Mouse (Mus musculus): ENCODE results near the gene Cacng2. TPM values are rescaled to one million over a fixed set of nuclear protein-coding genes. Genes with fewer than 3 reads are reported as not detected.

The Cacng2 gene
- 0.56 and 0.75 TPM in 2 replicates for polyA plus RNA-seq (2014; fragmentation: Nextera tagmentation; extraction: Ambion mirVana)

DNA sequence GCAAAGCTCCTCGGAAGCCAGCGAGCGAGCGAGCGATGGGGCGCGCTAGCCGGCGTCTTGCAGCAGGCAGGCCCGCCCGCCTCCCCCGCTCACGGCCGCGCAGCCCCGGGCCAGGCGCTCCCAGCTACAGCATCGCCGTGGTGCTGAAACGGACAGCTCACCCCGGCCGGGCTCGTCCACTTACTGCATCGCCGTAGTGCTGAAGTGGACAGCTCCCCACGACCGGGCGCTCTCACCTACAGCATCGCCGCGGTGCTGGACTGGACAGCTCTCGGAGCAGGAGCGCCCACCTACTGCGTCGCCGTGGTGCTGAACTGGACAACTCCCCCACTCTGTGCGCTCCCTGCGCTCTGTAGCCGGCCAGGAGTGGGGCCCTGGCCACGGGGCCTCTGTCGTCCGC lies at the start of gene Cacng2:
Gene Cacng2 (minus strand): TSS at position 325 of the 400 bp plus-strand sequence.
- no peak within 1 kb of the TSS for H3K27ac ChIP-seq (ENCODE audit: low read depth, low read length)
- peak within 1 kb of the TSS; percentile 57 for H3K4me2 ChIP-seq (ENCODE audit: low read depth, low read length, severe bottlenecking)
- H3K4me3 ChIP-seq (ENCODE audit: low read depth, low read length): peak within 1 kb of the TSS; percentile 34
- peaks cover 6% of the 10 kb centered on the region for H3K27me3 ChIP-seq (ENCODE audit: control insufficient read depth, insufficient read depth, low read length)
- H3K4me1 ChIP-seq (replicated peaks; ENCODE audit: control insufficient read depth, insufficient read depth, low read length): no peaks in the 10 kb centered on the region
- no peaks in the 10 kb centered on the region for H3K36me3 ChIP-seq (ENCODE audit: control insufficient read depth, insufficient read depth, low read length)
- DNase-seq (ENCODE audit: low spot score): peak; percentile 99
- peak within 1 kb of the TSS; percentile 25 for H3K9ac ChIP-seq (ENCODE audit: low read length)
- no peaks in the 10 kb centered on the region for H3K9me3 ChIP-seq (ENCODE audit: control insufficient read depth, low read length)
- peak; percentile 88 for ATAC-seq (replicated peaks; ENCODE audit: low FRiP score)
- under 1% methylated on average over 38 of the region's 42 CpGs for WGBS

DNA sequence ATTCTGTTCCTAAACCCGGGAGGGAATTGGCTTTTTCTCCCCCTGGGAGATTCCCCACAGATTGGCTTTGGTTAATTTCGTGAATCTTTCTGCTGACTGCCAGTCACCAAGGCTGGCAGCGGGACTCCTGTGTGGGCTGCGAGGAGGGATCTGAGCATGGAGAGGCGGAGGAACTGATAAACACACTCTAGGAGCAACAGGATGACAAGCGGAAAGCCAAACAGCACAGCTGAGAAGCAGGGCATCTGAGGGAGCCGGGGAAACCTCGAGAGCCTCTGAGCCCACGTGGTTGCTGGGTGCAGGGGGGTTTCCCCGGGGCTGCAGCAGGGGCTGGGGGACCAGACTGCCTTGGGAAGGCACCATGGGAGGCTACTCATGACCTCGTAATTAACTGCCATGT lies 49.7 kb upstream of the Cacng2 start:
- H3K4me2 ChIP-seq (ENCODE audit: low read depth, low read length, severe bottlenecking): no peak overlapping the region
- WGBS: 83% methylated on average over 11 of the region's 11 CpGs
- H3K36me3 ChIP-seq (ENCODE audit: control insufficient read depth, insufficient read depth, low read length): no peaks in the 10 kb centered on the region
- no peaks in the 10 kb centered on the region for H3K9me3 ChIP-seq (ENCODE audit: control insufficient read depth, low read length)
- peaks cover 7% of the 10 kb centered on the region; the same call in 1 of the 2 replicates for H3K4me1 ChIP-seq (replicated peaks; ENCODE audit: control insufficient read depth, insufficient read depth, low read length)
- no peak overlapping the region for H3K27ac ChIP-seq (ENCODE audit: low read depth, low read length)
- DNase-seq (ENCODE audit: low spot score): no peak
- ATAC-seq (replicated peaks; ENCODE audit: low FRiP score): no peak
- no peaks in the 10 kb centered on the region for H3K27me3 ChIP-seq (ENCODE audit: control insufficient read depth, insufficient read depth, low read length)
- no peak overlapping the region for H3K9ac ChIP-seq (ENCODE audit: low read length)
- no peak overlapping the region for H3K4me3 ChIP-seq (ENCODE audit: low read depth, low read length)

DNA sequence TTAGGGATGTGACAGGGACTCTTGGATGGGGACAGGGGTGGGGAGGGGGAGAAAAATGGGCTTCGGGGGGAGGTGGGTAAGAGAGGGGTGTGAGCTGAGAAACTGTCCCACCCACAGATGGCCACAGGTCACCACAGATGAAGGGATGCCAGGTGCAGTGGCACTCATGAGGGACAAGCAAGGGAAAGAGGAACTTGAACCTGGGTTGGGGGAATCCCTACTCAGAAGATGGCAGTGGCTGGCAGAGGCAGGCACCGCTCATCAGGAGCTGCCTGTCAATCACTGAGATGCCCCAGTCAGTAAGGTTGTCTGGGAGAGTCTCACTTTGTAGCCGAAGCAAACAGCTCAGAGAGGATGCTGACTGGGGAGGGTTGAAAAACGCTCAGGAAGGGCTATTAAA lies 45.5 kb upstream of the Cacng2 start:
- DNase-seq (ENCODE audit: low spot score) (no peak), ATAC-seq (replicated peaks; ENCODE audit: low FRiP score) (no peak)
- H3K27me3 ChIP-seq (ENCODE audit: control insufficient read depth, insufficient read depth, low read length): no peaks in the 10 kb centered on the region
- no peak overlapping the region for H3K4me2 ChIP-seq (ENCODE audit: low read depth, low read length, severe bottlenecking)
- no peak overlapping the region for H3K4me3 ChIP-seq (ENCODE audit: low read depth, low read length)
- H3K36me3 ChIP-seq (ENCODE audit: control insufficient read depth, insufficient read depth, low read length): no peaks in the 10 kb centered on the region
- WGBS: 90% methylated on average over 4 of the region's 4 CpGs
- H3K9ac ChIP-seq (ENCODE audit: low read length): no peak overlapping the region
- no peaks in the 10 kb centered on the region for H3K4me1 ChIP-seq (replicated peaks; ENCODE audit: control insufficient read depth, insufficient read depth, low read length)
- no peak overlapping the region for H3K27ac ChIP-seq (ENCODE audit: low read depth, low read length)
- no peaks in the 10 kb centered on the region for H3K9me3 ChIP-seq (ENCODE audit: control insufficient read depth, low read length)

DNA sequence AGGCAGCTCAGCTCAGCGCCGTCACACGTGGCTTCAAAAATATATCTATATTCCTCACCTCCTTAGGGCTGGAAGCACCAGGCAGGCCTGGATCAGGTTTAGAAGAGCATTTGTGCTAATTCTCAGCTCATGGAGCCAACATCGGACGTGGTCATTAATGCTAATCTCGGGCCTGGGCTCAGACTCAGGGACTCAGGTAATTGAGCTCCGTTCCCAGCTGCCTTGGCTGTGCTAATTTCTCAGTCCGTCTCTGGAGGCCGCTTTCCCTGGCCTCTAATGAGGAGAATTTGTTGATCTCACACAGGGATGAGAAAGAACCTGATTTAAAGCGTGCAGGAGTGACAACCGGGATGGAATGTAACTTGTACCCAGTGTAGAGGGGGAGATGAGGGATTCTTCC lies 44.6 kb upstream of the Cacng2 start:
- 89% methylated on average over 11 of the region's 11 CpGs for WGBS
- Histone ChIP-seq H3K4me2 (ENCODE audit: low read depth, low read length, severe bottlenecking) (no peak overlapping the region), H3K4me3 (ENCODE audit: low read depth, low read length) (no peak overlapping the region), H3K27me3 (ENCODE audit: control insufficient read depth, insufficient read depth, low read length) (no peaks in the 10 kb centered on the region), H3K9me3 (ENCODE audit: control insufficient read depth, low read length) (no peaks in the 10 kb centered on the region), H3K9ac (ENCODE audit: low read length) (no peak overlapping the region), H3K27ac (ENCODE audit: low read depth, low read length) (no peak overlapping the region), H3K36me3 (ENCODE audit: control insufficient read depth, insufficient read depth, low read length) (no peaks in the 10 kb centered on the region), H3K4me1 (replicated peaks; ENCODE audit: control insufficient read depth, insufficient read depth, low read length) (no peaks in the 10 kb centered on the region)
- DNase-seq (ENCODE audit: low spot score) (no peak), ATAC-seq (replicated peaks; ENCODE audit: low FRiP score) (no peak)

DNA sequence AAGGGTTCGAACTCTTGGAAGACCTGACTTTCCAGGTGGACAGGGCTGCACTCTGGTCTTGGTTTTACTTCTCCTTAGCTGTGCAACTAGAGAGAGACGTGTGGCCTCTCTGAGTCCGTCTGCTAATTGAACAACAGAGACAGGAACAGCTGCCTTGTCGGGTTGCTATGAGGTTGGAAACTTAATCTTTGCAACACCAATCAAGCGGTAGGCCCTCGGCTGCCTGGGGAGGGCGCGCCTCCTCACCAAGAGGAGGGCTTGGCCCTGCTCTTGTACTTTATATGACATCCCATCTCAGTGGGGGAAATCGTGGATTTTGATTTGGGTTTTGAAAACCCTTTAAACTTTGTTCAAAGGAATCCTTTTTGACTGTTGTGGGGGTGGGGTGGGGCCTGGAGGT lies 42.1 kb upstream of the Cacng2 start:
- ATAC-seq (replicated peaks; ENCODE audit: low FRiP score) (no peak), DNase-seq (ENCODE audit: low spot score) (no peak)
- Histone ChIP-seq H3K27ac (ENCODE audit: low read depth, low read length) (no peak overlapping the region), H3K4me1 (replicated peaks; ENCODE audit: control insufficient read depth, insufficient read depth, low read length) (no peaks in the 10 kb centered on the region), H3K4me3 (ENCODE audit: low read depth, low read length) (no peak overlapping the region), H3K36me3 (ENCODE audit: control insufficient read depth, insufficient read depth, low read length) (no peaks in the 10 kb centered on the region), H3K27me3 (ENCODE audit: control insufficient read depth, insufficient read depth, low read length) (no peaks in the 10 kb centered on the region), H3K9me3 (ENCODE audit: control insufficient read depth, low read length) (no peaks in the 10 kb centered on the region), H3K4me2 (ENCODE audit: low read depth, low read length, severe bottlenecking) (no peak overlapping the region), H3K9ac (ENCODE audit: low read length) (no peak overlapping the region)
- WGBS: 84% methylated on average over 9 of the region's 9 CpGs

DNA sequence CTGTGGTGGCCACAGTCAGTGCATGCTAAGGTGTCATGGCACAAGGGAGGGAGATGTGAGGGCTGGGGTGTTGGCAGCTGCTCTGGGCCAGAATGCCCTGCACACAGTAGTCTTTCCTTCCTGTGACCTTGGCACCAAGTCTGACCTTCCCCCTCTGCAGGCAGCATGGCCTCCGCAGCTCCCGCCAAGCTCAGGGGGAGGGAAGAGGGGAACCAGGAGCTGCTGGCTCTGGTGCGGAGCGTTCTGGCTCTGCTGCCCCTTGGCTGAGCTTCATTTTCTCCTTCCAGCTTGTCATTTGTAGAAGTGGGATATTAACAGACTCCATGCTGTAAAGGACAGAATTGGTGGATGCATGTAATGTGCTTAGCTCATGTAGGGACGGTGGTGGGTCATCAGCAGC lies 38.5 kb upstream of the Cacng2 start:
- Histone ChIP-seq H3K36me3 (ENCODE audit: control insufficient read depth, insufficient read depth, low read length) (no peaks in the 10 kb centered on the region), H3K27me3 (ENCODE audit: control insufficient read depth, insufficient read depth, low read length) (no peaks in the 10 kb centered on the region), H3K27ac (ENCODE audit: low read depth, low read length) (no peak overlapping the region), H3K4me1 (replicated peaks; ENCODE audit: control insufficient read depth, insufficient read depth, low read length) (no peaks in the 10 kb centered on the region), H3K4me2 (ENCODE audit: low read depth, low read length, severe bottlenecking) (no peak overlapping the region), H3K4me3 (ENCODE audit: low read depth, low read length) (no peak overlapping the region), H3K9me3 (ENCODE audit: control insufficient read depth, low read length) (no peaks in the 10 kb centered on the region), H3K9ac (ENCODE audit: low read length) (no peak overlapping the region)
- DNase-seq (ENCODE audit: low spot score): no peak
- WGBS: 93% methylated on average over 3 of the region's 5 CpGs
- ATAC-seq (replicated peaks; ENCODE audit: low FRiP score): no peak

DNA sequence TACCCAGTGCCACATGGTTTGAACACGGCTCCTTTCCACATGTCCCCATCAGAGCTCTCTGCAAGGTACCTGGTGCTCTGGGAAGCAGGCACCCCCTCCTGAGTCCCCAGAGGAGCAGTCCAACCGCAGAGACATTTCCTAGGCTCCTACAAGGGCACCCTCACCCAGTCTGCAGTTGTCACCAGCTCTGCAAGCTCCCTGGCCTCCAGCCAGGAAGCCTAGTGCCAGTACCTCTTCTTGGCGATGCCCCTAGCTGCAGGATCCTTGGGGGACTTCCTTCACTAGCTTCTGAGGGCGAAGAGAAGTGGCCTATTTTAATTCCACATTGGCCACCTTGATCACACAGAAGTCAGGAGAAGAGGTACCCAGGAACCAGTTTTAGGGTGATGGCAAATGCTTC lies 38.0 kb upstream of the Cacng2 start:
- no peaks in the 10 kb centered on the region for H3K36me3 ChIP-seq (ENCODE audit: control insufficient read depth, insufficient read depth, low read length)
- no peak overlapping the region for H3K4me2 ChIP-seq (ENCODE audit: low read depth, low read length, severe bottlenecking)
- H3K9me3 ChIP-seq (ENCODE audit: control insufficient read depth, low read length): no peaks in the 10 kb centered on the region
- no peaks in the 10 kb centered on the region for H3K27me3 ChIP-seq (ENCODE audit: control insufficient read depth, insufficient read depth, low read length)
- no peak overlapping the region for H3K4me3 ChIP-seq (ENCODE audit: low read depth, low read length)
- H3K9ac ChIP-seq (ENCODE audit: low read length): no peak overlapping the region
- DNase-seq (ENCODE audit: low spot score): no peak
- H3K27ac ChIP-seq (ENCODE audit: low read depth, low read length): no peak overlapping the region
- ATAC-seq (replicated peaks; ENCODE audit: low FRiP score): no peak
- no peaks in the 10 kb centered on the region for H3K4me1 ChIP-seq (replicated peaks; ENCODE audit: control insufficient read depth, insufficient read depth, low read length)
- WGBS: 81% methylated on average over 4 of the region's 4 CpGs

DNA sequence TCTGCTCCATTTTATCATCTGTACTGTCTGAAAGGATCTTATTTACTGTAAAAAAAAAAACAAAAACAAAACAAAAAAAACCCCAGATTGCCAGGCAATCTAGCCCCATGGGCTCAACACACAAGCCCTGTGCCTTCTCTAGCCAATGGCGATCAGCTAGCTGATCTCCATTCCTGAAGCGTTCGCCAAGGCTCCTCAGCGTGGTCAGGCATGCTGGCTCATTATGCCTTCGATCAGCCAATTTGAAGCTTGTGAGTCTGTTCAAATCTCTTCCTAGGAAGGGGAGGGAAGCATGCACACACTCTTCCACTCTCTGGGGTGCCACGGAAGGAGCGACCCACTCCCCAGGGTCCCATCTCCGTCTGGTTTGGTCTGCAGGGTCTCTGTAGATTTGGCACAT lies 37.5 kb upstream of the Cacng2 start:
- H3K4me2 ChIP-seq (ENCODE audit: low read depth, low read length, severe bottlenecking): no peak overlapping the region
- 79% methylated on average over 8 of the region's 8 CpGs for WGBS
- H3K36me3 ChIP-seq (ENCODE audit: control insufficient read depth, insufficient read depth, low read length): no peaks in the 10 kb centered on the region
- no peaks in the 10 kb centered on the region for H3K9me3 ChIP-seq (ENCODE audit: control insufficient read depth, low read length)
- H3K4me1 ChIP-seq (replicated peaks; ENCODE audit: control insufficient read depth, insufficient read depth, low read length): no peaks in the 10 kb centered on the region
- no peak overlapping the region for H3K4me3 ChIP-seq (ENCODE audit: low read depth, low read length)
- H3K9ac ChIP-seq (ENCODE audit: low read length): no peak overlapping the region
- no peak for DNase-seq (ENCODE audit: low spot score)
- no peaks in the 10 kb centered on the region for H3K27me3 ChIP-seq (ENCODE audit: control insufficient read depth, insufficient read depth, low read length)
- ATAC-seq (replicated peaks; ENCODE audit: low FRiP score): no peak
- H3K27ac ChIP-seq (ENCODE audit: low read depth, low read length): no peak overlapping the region

DNA sequence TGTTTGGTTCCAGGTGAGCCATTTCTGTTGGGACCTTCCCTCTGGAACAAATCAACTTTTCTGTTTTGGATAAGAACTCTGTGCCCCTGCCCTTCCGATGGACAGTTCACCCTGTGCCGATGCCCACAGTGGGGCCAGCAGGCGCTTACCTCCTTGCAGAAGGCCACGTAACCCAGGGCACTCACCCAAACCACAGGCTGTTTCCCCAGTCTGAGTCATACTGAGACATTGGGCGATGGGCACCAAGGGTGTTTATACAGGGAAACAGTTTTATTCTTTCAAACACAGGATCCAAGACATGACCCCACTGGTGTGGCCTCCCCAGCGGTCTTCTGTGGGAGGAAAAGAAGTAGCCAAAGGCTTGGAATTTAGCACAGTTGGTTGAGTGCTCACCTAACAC lies 35.6 kb upstream of the Cacng2 start:
- ATAC-seq (replicated peaks; ENCODE audit: low FRiP score) (no peak), DNase-seq (ENCODE audit: low spot score) (no peak)
- no peak overlapping the region for H3K9ac ChIP-seq (ENCODE audit: low read length)
- no peak overlapping the region for H3K4me3 ChIP-seq (ENCODE audit: low read depth, low read length)
- no peaks in the 10 kb centered on the region for H3K4me1 ChIP-seq (replicated peaks; ENCODE audit: control insufficient read depth, insufficient read depth, low read length)
- H3K27me3 ChIP-seq (ENCODE audit: control insufficient read depth, insufficient read depth, low read length): no peaks in the 10 kb centered on the region
- H3K4me2 ChIP-seq (ENCODE audit: low read depth, low read length, severe bottlenecking): no peak overlapping the region
- H3K36me3 ChIP-seq (ENCODE audit: control insufficient read depth, insufficient read depth, low read length): no peaks in the 10 kb centered on the region
- no peaks in the 10 kb centered on the region for H3K9me3 ChIP-seq (ENCODE audit: control insufficient read depth, low read length)
- WGBS: 86% methylated on average over 6 of the region's 6 CpGs
- H3K27ac ChIP-seq (ENCODE audit: low read depth, low read length): no peak overlapping the region

Measured in forebrain, embryonic 11.5 days (tissue).